Mouse (Mus musculus): ENCODE results near the gene Gm45337. TPM values are rescaled to one million over a fixed set of nuclear protein-coding genes. Genes with fewer than 3 reads are reported as not detected.

The Gm45337 gene
- polyA plus RNA-seq, 3 experiments from 2014 or later = not detected

GRCm38 (mm10) chr7:142096701-142097100, 47.7 kb downstream of the Gm45337 start:
- no peak for ATAC-seq

- ATAC-seq = peak; percentile 92
Observed at GRCm38 (mm10) chr7:142095183-142095931, 49.0 kb downstream of the Gm45337 start, which contains the start of gene Dusp8. Gene Dusp8, minus strand, starts transcription at chr7:142095843.

- peak; percentile 18 for ATAC-seq
Observed at GRCm38 (mm10) chr7:142094301-142095143, 49.9 kb downstream of the Gm45337 start.

GRCm38 (mm10) chr7:142093696-142094240, 50.6 kb downstream of the Gm45337 start:
- ATAC-seq = no peak

Other genes with a start within 250 kb of the Gm45337 start
- gene Tollip, start 226.1 kb downstream of the Gm45337 start, polyA plus RNA-seq (2017; shearing (Covaris generic)) = 10 to 100 TPM; 22.0 to 25.8 (median 24.5) TPM
- gene Brsk2, start 194.9 kb downstream of the Gm45337 start, polyA plus RNA-seq (2017; shearing (Covaris generic)) = under 1 TPM; 0.34 to 0.75 (median 0.39) TPM
- 10 to 100 TPM; 61.4 to 67.5 (median 65.3) TPM for gene Mob2, start 83.5 kb downstream of the Gm45337 start, polyA plus RNA-seq (2017; shearing (Covaris generic))
- gene Dusp8, start 48.8 kb downstream of the Gm45337 start, polyA plus RNA-seq (2017; shearing (Covaris generic)) = not detected
- gene Gm45618, start 23.9 kb downstream of the Gm45337 start, polyA plus RNA-seq (2017; shearing (Covaris generic)) = not detected
- not detected for gene Gm39115, start 8.6 kb downstream of the Gm45337 start, polyA plus RNA-seq (2017; shearing (Covaris generic))
- gene Gm29735, start 12.5 kb upstream of the Gm45337 start, polyA plus RNA-seq (2017; shearing (Covaris generic)) = not detected
- not detected for gene Gm4553, start 21.1 kb upstream of the Gm45337 start, polyA plus RNA-seq (2017; shearing (Covaris generic))
- gene Krtap5-2, start 31.4 kb upstream of the Gm45337 start, polyA plus RNA-seq (2017; shearing (Covaris generic)) = not detected
- gene Gm10153, start 45.8 kb upstream of the Gm45337 start, polyA plus RNA-seq (2017; shearing (Covaris generic)) = not detected
- not detected for gene Krtap5-3, start 56.8 kb upstream of the Gm45337 start, polyA plus RNA-seq (2017; shearing (Covaris generic))
- gene Gm7579, start 67.3 kb upstream of the Gm45337 start, polyA plus RNA-seq (2017; shearing (Covaris generic)) = not detected
- not detected for gene Krtap5-5, start 85.4 kb upstream of the Gm45337 start, polyA plus RNA-seq (2017; shearing (Covaris generic))
- gene Gm40460, start 96.5 kb upstream of the Gm45337 start, polyA plus RNA-seq (2017; shearing (Covaris generic)) = not detected
- gene Gm2431, start 113.7 kb upstream of the Gm45337 start, polyA plus RNA-seq (2017; shearing (Covaris generic)) = not detected
- not detected for gene Gm4559, start 129.8 kb upstream of the Gm45337 start, polyA plus RNA-seq (2017; shearing (Covaris generic))
- gene Krtap5-1, start 152.5 kb upstream of the Gm45337 start, polyA plus RNA-seq (2017; shearing (Covaris generic)) = not detected
- gene Krtap5-4, start 158.9 kb upstream of the Gm45337 start, polyA plus RNA-seq (2017; shearing (Covaris generic)) = not detected
- 1 to 10 TPM; 1.6 to 4.5 (median 1.9) TPM for gene Ifitm10, start 229.1 kb upstream of the Gm45337 start, polyA plus RNA-seq (2017; shearing (Covaris generic))
- gene Gm49369, start 238.1 kb upstream of the Gm45337 start, polyA plus RNA-seq (2017; shearing (Covaris generic)) = 1 to 10 TPM in 1 of 3 experiments, under 1 TPM in 1, not detected in 1; 0.63 to 1.9 TPM
- 100 to 1,000 TPM; 259 to 561 (median 285) TPM for gene Ctsd, start 243.4 kb upstream of the Gm45337 start, polyA plus RNA-seq (2017; shearing (Covaris generic))

Measured in inflammation-experienced regulatory T-cells, adult 6 months (primary cell).